Mouse (Mus musculus): ENCODE results near the gene Naa80. TPM values are rescaled to one million over a fixed set of nuclear protein-coding genes. Genes with fewer than 3 reads are reported as not detected.

Naa80 gene
- total RNA-seq, 2 experiments from 2014 or later = 12.2 to 12.4 TPM

- DNase-seq = peak; percentile 75
Measured at GRCm38 (mm10) chr9:107618778-107619545, 40.3 kb downstream of the Naa80 start.

- DNase-seq = peak; percentile 64
Measured at GRCm38 (mm10) chr9:107619546-107619879, 40.8 kb downstream of the Naa80 start.

- DNase-seq = no peak
Measured at GRCm38 (mm10) chr9:107620954-107621353, 42.3 kb downstream of the Naa80 start.

GRCm38 (mm10) chr9:107624539-107624938 is 45.9 kb downstream of the Naa80 start:
- no peak for DNase-seq

GRCm38 (mm10) chr9:107624951-107625350 is 46.3 kb downstream of the Naa80 start:
- no peak for DNase-seq

GRCm38 (mm10) chr9:107625351-107626128 is 46.9 kb downstream of the Naa80 start:
- DNase-seq = no peak

- DNase-seq = no peak
Measured at GRCm38 (mm10) chr9:107626158-107626843, 47.6 kb downstream of the Naa80 start.

- peak; percentile 95 for DNase-seq
Measured at GRCm38 (mm10) chr9:107626844-107627277, 48.2 kb downstream of the Naa80 start.

- DNase-seq = no peak
Measured at GRCm38 (mm10) chr9:107627387-107628255, 48.9 kb downstream of the Naa80 start.

- DNase-seq = peak; percentile 69
Measured at GRCm38 (mm10) chr9:107628721-107629410, 50.2 kb downstream of the Naa80 start.

GRCm38 (mm10) chr9:107629411-107629730 is 50.7 kb downstream of the Naa80 start:
- DNase-seq = no peak

GRCm38 (mm10) chr9:107629901-107630425 is 51.3 kb downstream of the Naa80 start:
- no peak for DNase-seq

GRCm38 (mm10) chr9:107630576-107630975 is 51.9 kb downstream of the Naa80 start:
- DNase-seq = no peak

GRCm38 (mm10) chr9:107631311-107631826 is 52.7 kb downstream of the Naa80 start:
- DNase-seq = no peak

- no peak for DNase-seq
Measured at GRCm38 (mm10) chr9:107631861-107632260, 53.2 kb downstream of the Naa80 start.

GRCm38 (mm10) chr9:107632478-107632877 is 53.8 kb downstream of the Naa80 start:
- DNase-seq = peak; percentile 77

- DNase-seq = peak; percentile 86
Measured at GRCm38 (mm10) chr9:107633091-107633660, 54.5 kb downstream of the Naa80 start.
